Mouse (Mus musculus) stomach, postnatal 0 days (tissue): ENCODE results near the gene Krtap15. TPM values are rescaled to one million over a fixed set of nuclear protein-coding genes. Genes with fewer than 3 reads are reported as not detected.

Source experiments
- ATAC-seq: fragments of 200-750 bp; cut with Nextera tagmentation; 2 replicates; pipeline ENCODE4 v1.8.0; 2017; ENCODE audit not compliant: low FRiP score, low TSS enrichment
- DNase-seq: peaks from one replicate; pipeline ENCODE4 v3.0.0-alpha.2; 2016; ENCODE audit warnings: low spot score
- H3K27ac ChIP-seq: fragments of 300-500 bp; sonication (generic); replicated peaks from 2 replicates; pipeline ENCODE4 v1.5.1; 2014; ENCODE audit warnings: mild to moderate bottlenecking, control low read depth
- H3K27me3 ChIP-seq: fragments of 300-500 bp; sonication (generic); 2 replicates; pipeline ENCODE4 v1.6.1; 2014; ENCODE audit warnings: low read length; ENCODE audit not compliant: control insufficient read depth, insufficient read depth
- H3K36me3 ChIP-seq: fragments of 300-500 bp; sonication (generic); 2 replicates; pipeline ENCODE4 v1.6.1; 2014; ENCODE audit warnings: low read length, mixed read lengths; ENCODE audit not compliant: control insufficient read depth, insufficient read depth
- H3K4me1 ChIP-seq: fragments of 300-500 bp; sonication (generic); replicated peaks from 2 replicates; pipeline ENCODE4 v1.6.1; 2014; ENCODE audit warnings: antibody characterized with exemption; ENCODE audit not compliant: control insufficient read depth, insufficient read depth
- H3K4me2 ChIP-seq: fragments of 300-500 bp; sonication (generic); replicated peaks from 2 replicates; pipeline ENCODE4 v1.6.1; 2014; ENCODE audit warnings: low read depth, mild to moderate bottlenecking, control low read depth, moderate library complexity
- H3K4me3 ChIP-seq: fragments of 300-500 bp; sonication (generic); 2 replicates; pipeline ENCODE4 v1.5.1; 2014; ENCODE audit warnings: low read depth, low read length, control low read depth
- H3K9ac ChIP-seq: fragments of 300-500 bp; sonication (generic); 2 replicates; pipeline ENCODE4 v1.6.1; 2014; ENCODE audit warnings: mild to moderate bottlenecking, low read length, control low read depth, mixed read lengths
- H3K9me3 ChIP-seq: fragments of 300-500 bp; sonication (generic); 2 replicates; pipeline ENCODE4 v1.6.1; 2016; ENCODE audit warnings: low read length; ENCODE audit not compliant: control insufficient read depth
- CTCF ChIP-seq: IDR thresholded peaks from 2 replicates; pipeline ENCODE4 v1.5.1; 2016; ENCODE audit warnings: antibody characterized with exemption, low read depth, mild to moderate bottlenecking, moderate library complexity
- EP300 ChIP-seq: optimal IDR thresholded peaks from 2 replicates; pipeline ENCODE3; 2016; ENCODE audit warnings: antibody characterized with exemption
- WGBS: fragments of 180-500 bp; shearing (Covaris S2); extraction: QIAGEN DNeasy Blood & Tissue Kit; methylation state at CpG from one replicate; pipeline ENCODE4 v1.1.7; 2014; 5-methylcytosine and 5-hydroxymethylcytosine counted together
- polyA plus RNA-seq: library from polyadenylated mRNA; unstranded; fragments of >200 nt; fragmentation: Nextera tagmentation; extraction: Ambion mirVana; gene quantifications from 2 replicates; pipeline ENCODE4 v1.2.1, GENCODE M21; 2015

The Krtap15 gene
- polyA plus RNA-seq, 1 experiment from 2014 or later = not detected

GRCm38 (mm10) chr16:88869311-88869710, 49.3 kb downstream of the Krtap15 start, which contains the start of gene Krtap19-1:
Krtap19-1 (minus strand) TSS chr16:88869411.
- ATAC-seq (no peak), DNase-seq (no peak)
- H3K4me3 ChIP-seq = no peak within 1 kb of the TSS
- H3K4me1 ChIP-seq = no peaks in the 10 kb centered on the region
- no peaks in the 10 kb centered on the region for H3K27me3 ChIP-seq
- TF ChIP-seq EP300 (no peak), CTCF (no peak)
- H3K9me3 ChIP-seq = no peaks in the 10 kb centered on the region
- H3K27ac ChIP-seq = no peak within 1 kb of the TSS
- no peaks in the 10 kb centered on the region for H3K36me3 ChIP-seq
- WGBS = 86% methylated on average over 6 of the region's 6 CpGs
- H3K9ac ChIP-seq = no peak within 1 kb of the TSS
- no peak within 1 kb of the TSS for H3K4me2 ChIP-seq

- H3K9me3 ChIP-seq = no peaks in the 10 kb centered on the region
- TF ChIP-seq EP300 = no peak
- no peak for TF ChIP-seq CTCF
- ATAC-seq = no peak
- H3K4me1 ChIP-seq = no peaks in the 10 kb centered on the region
- H3K4me2 ChIP-seq = no peak within 1 kb of the TSS
- H3K9ac ChIP-seq = no peak within 1 kb of the TSS
- no peaks in the 10 kb centered on the region for H3K36me3 ChIP-seq
- H3K27me3 ChIP-seq = no peaks in the 10 kb centered on the region
- no peak within 1 kb of the TSS for H3K27ac ChIP-seq
- no peak for DNase-seq
- H3K4me3 ChIP-seq = no peak within 1 kb of the TSS
- 97% methylated on average over 3 of the region's 3 CpGs for WGBS
Measured at GRCm38 (mm10) chr16:88874169-88874568, 54.2 kb downstream of the Krtap15 start, which contains the start of gene Krtap19-2. Krtap19-2 (minus strand) TSS chr16:88874269.

GRCm38 (mm10) chr16:88877938-88878337, 57.9 kb downstream of the Krtap15 start, which contains the start of gene Krtap19-3:
Krtap19-3 (minus strand) TSS chr16:88878038.
- no peak within 1 kb of the TSS for H3K4me2 ChIP-seq
- no peaks in the 10 kb centered on the region for H3K27me3 ChIP-seq
- H3K9ac ChIP-seq = no peak within 1 kb of the TSS
- no peaks in the 10 kb centered on the region for H3K9me3 ChIP-seq
- no peak for ATAC-seq
- 77% methylated on average over 2 of the region's 2 CpGs for WGBS
- H3K4me1 ChIP-seq = no peaks in the 10 kb centered on the region
- no peak for DNase-seq
- no peak for TF ChIP-seq EP300
- no peak for TF ChIP-seq CTCF
- H3K27ac ChIP-seq = no peak within 1 kb of the TSS
- no peaks in the 10 kb centered on the region for H3K36me3 ChIP-seq
- no peak within 1 kb of the TSS for H3K4me3 ChIP-seq

Other genes starting within 250 kb of the Krtap15 start
- not detected in 2 replicates for gene Krtap24-1, start 207.9 kb upstream of the Krtap15 start, polyA plus RNA-seq
- 0.41 and 0.64 TPM in 2 replicates for gene 2310079G19Rik, start 192.5 kb upstream of the Krtap15 start, polyA plus RNA-seq
- gene Krtap26-1, start 172.4 kb upstream of the Krtap15 start, polyA plus RNA-seq = not detected in 2 replicates
- not detected in 2 replicates for gene Krtap27-1, start 148.5 kb upstream of the Krtap15 start, polyA plus RNA-seq
- gene 2310061N02Rik, start 112.3 kb upstream of the Krtap15 start, polyA plus RNA-seq = not detected in 2 replicates
- not detected in 2 replicates for gene Krtap13-1, start 91.4 kb upstream of the Krtap15 start, polyA plus RNA-seq
- not detected in 2 replicates for gene Krtap13, start 68.6 kb upstream of the Krtap15 start, polyA plus RNA-seq
- gene 2310034C09Rik, start 61.4 kb upstream of the Krtap15 start, polyA plus RNA-seq = 0.13 and 0.23 TPM in 2 replicates
- not detected in 2 replicates for gene 2310057N15Rik, start 46.0 kb upstream of the Krtap15 start, polyA plus RNA-seq
- not detected in 2 replicates for gene Gm5965, start 42.3 kb upstream of the Krtap15 start, polyA plus RNA-seq
- gene Gm20741, start 8.0 kb upstream of the Krtap15 start, polyA plus RNA-seq = not detected in 2 replicates
- not detected in 2 replicates for gene Krtap14, start 5.9 kb downstream of the Krtap15 start, polyA plus RNA-seq
- gene Krtap19-1, start 49.2 kb downstream of the Krtap15 start, polyA plus RNA-seq = not detected in 2 replicates
- gene Krtap19-2, start 54.1 kb downstream of the Krtap15 start, polyA plus RNA-seq = not detected in 2 replicates
- not detected in 2 replicates for gene Krtap19-3, start 57.8 kb downstream of the Krtap15 start, polyA plus RNA-seq
- not detected in 2 replicates for gene Krtap19-4, start 64.9 kb downstream of the Krtap15 start, polyA plus RNA-seq
- not detected in 2 replicates for gene Krtap19-5, start 76.2 kb downstream of the Krtap15 start, polyA plus RNA-seq
- gene Krtap19-9b, start 112.0 kb downstream of the Krtap15 start, polyA plus RNA-seq = not detected in 2 replicates
- not detected in 2 replicates for gene Krtap16-3, start 142.7 kb downstream of the Krtap15 start, polyA plus RNA-seq
- gene Krtap22-2, start 190.5 kb downstream of the Krtap15 start, polyA plus RNA-seq = not detected in 2 replicates
- gene Gm10229, start 195.1 kb downstream of the Krtap15 start, polyA plus RNA-seq = not detected in 2 replicates
- not detected in 2 replicates for gene Krtap6-1, start 211.5 kb downstream of the Krtap15 start, polyA plus RNA-seq
- not detected in 2 replicates for gene Gm10228, start 221.3 kb downstream of the Krtap15 start, polyA plus RNA-seq
- gene Krtap6-5, start 227.7 kb downstream of the Krtap15 start, polyA plus RNA-seq = not detected in 2 replicates
- gene 1110025L11Rik, start 243.8 kb downstream of the Krtap15 start, polyA plus RNA-seq = not detected in 2 replicates